Mouse (Mus musculus) brain, adult 2 months (tissue): ENCODE data around the gene Gm7030.
"Not testable (repeated sequence)": the region's sequence is repeated elsewhere in the genome, so short reads cannot be mapped to it uniquely, and the experiment has no call there.

Experiments
- DNase-seq: peaks from one replicate; pipeline ENCODE4 v3.0.0; 2011; ENCODE audit warnings: low read depth, low spot score

Gene Gm7030

GRCm38 (mm10) chr17:36135421-36136231 lies 6.4 kb upstream of the Gm7030 start:
- DNase-seq = not testable (repeated sequence)

GRCm38 (mm10) chr17:36131516-36132265 lies 2.5 kb upstream of the Gm7030 start:
- no peak for DNase-seq

- DNase-seq = not testable (repeated sequence)
Measured at GRCm38 (mm10) chr17:36128525-36128924, 700 bp downstream of the Gm7030 start.

GRCm38 (mm10) chr17:36124111-36124510 lies 5.1 kb downstream of the Gm7030 start:
- DNase-seq = not testable (repeated sequence)

- peak; percentile 85 for DNase-seq
Measured at GRCm38 (mm10) chr17:36121352-36122020, 7.7 kb downstream of the Gm7030 start, which contains the start of gene Gm19684. Gm19684 (plus strand) TSS chr17:36121678.

GRCm38 (mm10) chr17:36120839-36121238 lies 8.4 kb downstream of the Gm7030 start:
- DNase-seq = not testable (repeated sequence)

GRCm38 (mm10) chr17:36116545-36116944 lies 12.7 kb downstream of the Gm7030 start:
- not testable (repeated sequence) for DNase-seq

- peak; percentile 79 for DNase-seq
Measured at GRCm38 (mm10) chr17:36113979-36114593, 15.1 kb downstream of the Gm7030 start.

GRCm38 (mm10) chr17:36111510-36111868 lies 17.7 kb downstream of the Gm7030 start:
- peak; percentile 70 for DNase-seq

GRCm38 (mm10) chr17:36110641-36111509 lies 18.4 kb downstream of the Gm7030 start:
- not testable (repeated sequence) for DNase-seq

- not testable (repeated sequence) for DNase-seq
Measured at GRCm38 (mm10) chr17:36110129-36110528, 19.1 kb downstream of the Gm7030 start.

GRCm38 (mm10) chr17:36102091-36102490 lies 27.1 kb downstream of the Gm7030 start:
- not testable (repeated sequence) for DNase-seq

- not testable (repeated sequence) for DNase-seq
Measured at GRCm38 (mm10) chr17:36099603-36100002, 29.6 kb downstream of the Gm7030 start.

- no peak for DNase-seq
Measured at GRCm38 (mm10) chr17:36093936-36094335, 35.3 kb downstream of the Gm7030 start.

- not testable (repeated sequence) for DNase-seq
Measured at GRCm38 (mm10) chr17:36092520-36092919, 36.7 kb downstream of the Gm7030 start.

GRCm38 (mm10) chr17:36091933-36092332 lies 37.3 kb downstream of the Gm7030 start:
- not testable (repeated sequence) for DNase-seq

GRCm38 (mm10) chr17:36085976-36086375 lies 43.2 kb downstream of the Gm7030 start:
- not testable (repeated sequence) for DNase-seq

- peak; percentile 26 for DNase-seq
Measured at GRCm38 (mm10) chr17:36083870-36084451, 45.3 kb downstream of the Gm7030 start.

- DNase-seq = peak; percentile 46
Measured at GRCm38 (mm10) chr17:36083266-36083869, 45.9 kb downstream of the Gm7030 start.
